Mouse (Mus musculus): ENCODE measurements at regions not wholly inside any gene's neighbourhood (a gene's known extent, or its start where the extent isn't known, plus 50 kb on each side); places are given as distances from the start of the nearest gene placed in this dataset.

- no peak for DNase-seq
Observed at GRCm38 (mm10) chr9:91151893-91152292, 210.3 kb upstream of the Zic4 start.

- DNase-seq: no peak
Observed at GRCm38 (mm10) chr9:91159311-91159710, 202.9 kb upstream of the Zic4 start.

GRCm38 (mm10) chr9:91167871-91168270 is 194.3 kb upstream of the Zic4 start:
- DNase-seq: no peak

- DNase-seq: no peak
Observed at GRCm38 (mm10) chr9:91193221-91193620, 169.0 kb upstream of the Zic4 start.

- no peak for DNase-seq
Observed at GRCm38 (mm10) chr9:91193954-91194353, 168.3 kb upstream of the Zic4 start.

GRCm38 (mm10) chr9:91207281-91207680 is 154.9 kb upstream of the Zic4 start:
- no peak for DNase-seq

- DNase-seq: no peak
Observed at GRCm38 (mm10) chr9:91227673-91228440, 134.4 kb upstream of the Zic4 start.

GRCm38 (mm10) chr9:91228525-91228924 is 133.7 kb upstream of the Zic4 start:
- no peak for DNase-seq

GRCm38 (mm10) chr9:91253886-91254285 is 108.3 kb upstream of the Zic4 start:
- no peak for DNase-seq

- no peak for DNase-seq
Observed at GRCm38 (mm10) chr9:91291340-91291739, 70.9 kb upstream of the Zic4 start.

Measured in kidney, postnatal 36 days (tissue).